Mouse (Mus musculus) stomach, postnatal 0 days (tissue): ENCODE data around the gene Hepacam. TPM values are rescaled to one million over a fixed set of nuclear protein-coding genes. Genes with fewer than 3 reads are reported as not detected.
A peak's percentile ranks its signal among the peaks of the same experiment; 100 is the strongest.

ENCODE experiments used
- ATAC-seq: fragments of 200-750 bp; cut with Nextera tagmentation; 2 replicates; pipeline ENCODE4 v1.8.0; 2017; ENCODE audit not compliant: low FRiP score, low TSS enrichment
- DNase-seq: peaks from one replicate; pipeline ENCODE4 v3.0.0-alpha.2; 2016; ENCODE audit warnings: low spot score
- H3K27ac ChIP-seq: fragments of 300-500 bp; sonication (generic); replicated peaks from 2 replicates; pipeline ENCODE4 v1.5.1; 2014; ENCODE audit warnings: mild to moderate bottlenecking, control low read depth
- H3K27me3 ChIP-seq: fragments of 300-500 bp; sonication (generic); 2 replicates; pipeline ENCODE4 v1.6.1; 2014; ENCODE audit warnings: low read length; ENCODE audit not compliant: control insufficient read depth, insufficient read depth
- H3K36me3 ChIP-seq: fragments of 300-500 bp; sonication (generic); 2 replicates; pipeline ENCODE4 v1.6.1; 2014; ENCODE audit warnings: low read length, mixed read lengths; ENCODE audit not compliant: control insufficient read depth, insufficient read depth
- H3K4me1 ChIP-seq: fragments of 300-500 bp; sonication (generic); replicated peaks from 2 replicates; pipeline ENCODE4 v1.6.1; 2014; ENCODE audit warnings: antibody characterized with exemption; ENCODE audit not compliant: control insufficient read depth, insufficient read depth
- H3K4me2 ChIP-seq: fragments of 300-500 bp; sonication (generic); replicated peaks from 2 replicates; pipeline ENCODE4 v1.6.1; 2014; ENCODE audit warnings: low read depth, mild to moderate bottlenecking, control low read depth, moderate library complexity
- H3K4me3 ChIP-seq: fragments of 300-500 bp; sonication (generic); 2 replicates; pipeline ENCODE4 v1.5.1; 2014; ENCODE audit warnings: low read depth, low read length, control low read depth
- H3K9ac ChIP-seq: fragments of 300-500 bp; sonication (generic); 2 replicates; pipeline ENCODE4 v1.6.1; 2014; ENCODE audit warnings: mild to moderate bottlenecking, low read length, control low read depth, mixed read lengths
- H3K9me3 ChIP-seq: fragments of 300-500 bp; sonication (generic); 2 replicates; pipeline ENCODE4 v1.6.1; 2016; ENCODE audit warnings: low read length; ENCODE audit not compliant: control insufficient read depth
- CTCF ChIP-seq: IDR thresholded peaks from 2 replicates; pipeline ENCODE4 v1.5.1; 2016; ENCODE audit warnings: antibody characterized with exemption, low read depth, mild to moderate bottlenecking, moderate library complexity
- EP300 ChIP-seq: optimal IDR thresholded peaks from 2 replicates; pipeline ENCODE3; 2016; ENCODE audit warnings: antibody characterized with exemption
- WGBS: fragments of 180-500 bp; shearing (Covaris S2); extraction: QIAGEN DNeasy Blood & Tissue Kit; methylation state at CpG from one replicate; pipeline ENCODE4 v1.1.7; 2014; 5-methylcytosine and 5-hydroxymethylcytosine counted together
- polyA plus RNA-seq: library from polyadenylated mRNA; unstranded; fragments of >200 nt; fragmentation: Nextera tagmentation; extraction: Ambion mirVana; gene quantifications from 2 replicates; pipeline ENCODE4 v1.2.1, GENCODE M21; 2015

The Hepacam gene
- polyA plus RNA-seq, 1 experiment from 2014 or later = 0.10 TPM

DNA sequence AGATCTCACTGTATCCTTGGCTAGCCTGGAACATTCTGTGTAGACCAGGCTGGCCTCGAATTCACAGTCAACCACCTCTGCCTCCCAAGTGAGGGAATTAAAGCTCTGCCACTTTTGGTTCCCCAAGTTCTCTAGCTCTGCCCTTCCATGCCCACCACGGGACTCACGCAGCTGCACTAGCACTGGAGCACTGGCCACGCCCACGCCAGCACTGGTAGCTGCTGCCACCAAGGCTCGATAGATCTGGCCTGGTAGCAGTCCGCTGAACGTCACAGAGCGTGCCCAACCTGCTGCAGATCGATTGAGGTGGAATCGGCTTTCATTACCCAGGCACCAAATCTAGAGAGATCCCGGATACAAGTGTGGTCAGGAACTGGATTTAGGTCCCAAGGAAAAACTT is 54.1 kb downstream of the Hepacam start:
- DNase-seq (peak; percentile 69), ATAC-seq (peak; percentile 69)
- H3K9ac ChIP-seq = no peak overlapping the region

GRCm38 (mm10) chr9:37429326-37429725 is 62.2 kb downstream of the Hepacam start:
- ATAC-seq = no peak
- H3K4me1 ChIP-seq = no peaks in the 10 kb centered on the region
- DNase-seq = no peak
- H3K9me3 ChIP-seq = no peaks in the 10 kb centered on the region
- H3K9ac ChIP-seq = no peak overlapping the region
- peaks cover 14% of the 10 kb centered on the region; the same call in 1 of the 2 replicates for H3K27me3 ChIP-seq
- no peaks in the 10 kb centered on the region for H3K36me3 ChIP-seq
- WGBS = 19% methylated on average over 26 of the region's 26 CpGs
- H3K4me2 ChIP-seq = no peak overlapping the region
- TF ChIP-seq CTCF (no peak), EP300 (no peak)
- no peak overlapping the region for H3K27ac ChIP-seq
- H3K4me3 ChIP-seq = no peak overlapping the region

More for the DNA sequence above, 54.1 kb downstream of the Hepacam start:
- H3K4me3 ChIP-seq = peak overlapping the region; percentile 32; the same call in 1 of the 2 replicates
- no peak for TF ChIP-seq CTCF
- no peak for TF ChIP-seq EP300
- H3K27me3 ChIP-seq = no peaks in the 10 kb centered on the region
- WGBS = 29% methylated on average over 12 of the region's 12 CpGs
- peak overlapping the region; percentile 62 for H3K4me2 ChIP-seq
- no peaks in the 10 kb centered on the region for H3K4me1 ChIP-seq
- no peaks in the 10 kb centered on the region for H3K36me3 ChIP-seq
- no peak overlapping the region for H3K27ac ChIP-seq
- no peaks in the 10 kb centered on the region for H3K9me3 ChIP-seq

DNA sequence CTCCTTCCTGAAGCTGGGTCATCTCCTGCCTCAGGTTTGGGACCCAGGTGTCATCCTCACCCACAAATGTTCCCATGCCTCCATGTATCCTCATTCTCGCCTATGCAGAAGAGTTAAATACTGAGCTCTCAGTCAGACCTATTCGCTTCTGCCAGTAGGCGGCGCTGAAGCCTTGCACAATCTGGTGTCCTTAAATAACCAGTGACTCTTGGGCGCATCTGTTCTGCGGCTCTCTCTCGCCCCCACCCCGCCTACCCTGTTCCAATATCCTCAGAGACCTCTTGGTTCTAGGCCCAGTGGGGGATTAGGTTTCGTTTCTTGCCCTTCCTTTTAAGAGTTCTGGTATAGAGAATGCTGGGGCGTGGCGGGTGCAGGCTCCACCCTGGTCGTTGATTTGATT is 63.4 kb downstream of the Hepacam start:
- peak; percentile 72 for ATAC-seq
- Histone ChIP-seq H3K27ac (no peak overlapping the region), H3K36me3 (no peaks in the 10 kb centered on the region), H3K27me3 (peaks cover 14% of the 10 kb centered on the region; the same call in 1 of the 2 replicates), H3K4me3 (no peak overlapping the region), H3K9me3 (no peaks in the 10 kb centered on the region), H3K4me2 (peak overlapping the region; percentile 48), H3K4me1 (no peaks in the 10 kb centered on the region), H3K9ac (no peak overlapping the region)
- TF ChIP-seq CTCF (peak; percentile 96), EP300 (no peak)
- WGBS = 4% methylated on average over 12 of the region's 12 CpGs
- peak; percentile 85 for DNase-seq

- Histone ChIP-seq H3K27ac (no peak overlapping the region), H3K9me3 (no peaks in the 10 kb centered on the region), H3K27me3 (peaks cover 14% of the 10 kb centered on the region; the same call in 1 of the 2 replicates), H3K4me2 (no peak overlapping the region), H3K36me3 (no peaks in the 10 kb centered on the region), H3K4me1 (no peaks in the 10 kb centered on the region), H3K4me3 (no peak overlapping the region), H3K9ac (no peak overlapping the region)
- peak; percentile 74 for TF ChIP-seq CTCF
- TF ChIP-seq EP300 = no peak
- 3% methylated on average over 16 of the region's 17 CpGs for WGBS
- peak; percentile 50; the same call in 1 of the 2 replicates for ATAC-seq
- DNase-seq = peak; percentile 65
These were observed 65.0 kb downstream of the Hepacam start for GRCm38 (mm10) chr9:37432026-37432666.

GRCm38 (mm10) chr9:37432720-37433421 is 65.7 kb downstream of the Hepacam start, which contains the start of gene Robo3:
TSS of gene Robo3 (minus strand) at chr9:37433246.
- DNase-seq (no peak), ATAC-seq (peak; percentile 13; the same call in 1 of the 2 replicates)
- Histone ChIP-seq H3K4me1 (no peaks in the 10 kb centered on the region), H3K4me2 (peak within 1 kb of the TSS; percentile 17; the same call in 1 of the 2 replicates), H3K36me3 (no peaks in the 10 kb centered on the region), H3K9ac (no peak within 1 kb of the TSS), H3K27ac (no peak within 1 kb of the TSS), H3K9me3 (no peaks in the 10 kb centered on the region), H3K4me3 (peak within 1 kb of the TSS; percentile 18), H3K27me3 (peaks cover 14% of the 10 kb centered on the region; the same call in 1 of the 2 replicates)
- TF ChIP-seq EP300 = no peak
- 1% methylated on average over 35 of the region's 40 CpGs for WGBS
